Mouse (Mus musculus) megakaryocyte-erythroid progenitor cell, adult 5 weeks (primary cell): Measurements from ENCODE around the gene Rgs8. TPM values are rescaled to one million over a fixed set of nuclear protein-coding genes. Genes with fewer than 3 reads are reported as not detected.

Experiments used
- polyA plus RNA-seq: library from polyadenylated mRNA; stranded (reverse); fragments of >175 nt; gene quantifications from 2 replicates; pipeline ENCODE4 v1.2.3, GENCODE M21; 2012

Gene Rgs8
- polyA plus RNA-seq = 0.04 and 0.06 TPM in 2 replicates

GRCm38 (mm10) chr1:153652938-153653623 lies at the start of gene Rgs8:
Gene Rgs8, plus strand, starts transcription at chr1:153653025.

GRCm38 (mm10) chr1:153740145-153740544 lies 87.3 kb downstream of the Rgs8 start, which contains the start of gene Rgs16:
Gene Rgs16, plus strand, starts transcription at chr1:153740349.

GRCm38 (mm10) chr1:153749211-153749801 lies 96.5 kb downstream of the Rgs8 start, which contains the start of gene Rnasel:
Gene Rnasel, plus strand, starts transcription at chr1:153749426.

Other genes starting within 250 kb of the Rgs8 start
- gene Shcbp1l, start 227.9 kb upstream of the Rgs8 start, polyA plus RNA-seq = 0.51 and 0.96 TPM in 2 replicates
- gene Dhx9, start 165.4 kb upstream of the Rgs8 start, polyA plus RNA-seq = 23.9 and 48.3 TPM in 2 replicates
- gene Npl, start 103.0 kb upstream of the Rgs8 start, polyA plus RNA-seq = 2.5 and 2.7 TPM in 2 replicates
- 2.2 and 2.4 TPM in 2 replicates for gene Rgs16, start 87.3 kb downstream of the Rgs8 start, polyA plus RNA-seq
- gene Rnasel, start 96.4 kb downstream of the Rgs8 start, polyA plus RNA-seq = 3.6 and 4.1 TPM in 2 replicates
- gene Rgsl1, start 191.1 kb downstream of the Rgs8 start, polyA plus RNA-seq = not detected in 2 replicates
- gene Teddm1b, start 221.3 kb downstream of the Rgs8 start, polyA plus RNA-seq = not detected in 2 replicates
- not detected in 2 replicates for gene Teddm1a, start 238.7 kb downstream of the Rgs8 start, polyA plus RNA-seq
- gene Glul, start 246.9 kb downstream of the Rgs8 start, polyA plus RNA-seq = 68.2 and 69.0 TPM in 2 replicates
- 0.40 and 0.73 TPM in 2 replicates for gene Teddm2, start 247.2 kb downstream of the Rgs8 start, polyA plus RNA-seq